Mouse (Mus musculus) urinary bladder, postnatal 36 days (tissue): Measurements from ENCODE around the gene Haus7.
"Not testable (repeated sequence)": the region's sequence is repeated elsewhere in the genome, so short reads cannot be mapped to it uniquely, and the experiment has no call there.

Experiments used
- DNase-seq, 2 experiments: peaks; one replicate each; pipeline ENCODE4 v3.0.0; 2022; ENCODE audit warnings: low spot score in 2 of 2, mixed read lengths in 1 of 2

Haus7 gene

DNA sequence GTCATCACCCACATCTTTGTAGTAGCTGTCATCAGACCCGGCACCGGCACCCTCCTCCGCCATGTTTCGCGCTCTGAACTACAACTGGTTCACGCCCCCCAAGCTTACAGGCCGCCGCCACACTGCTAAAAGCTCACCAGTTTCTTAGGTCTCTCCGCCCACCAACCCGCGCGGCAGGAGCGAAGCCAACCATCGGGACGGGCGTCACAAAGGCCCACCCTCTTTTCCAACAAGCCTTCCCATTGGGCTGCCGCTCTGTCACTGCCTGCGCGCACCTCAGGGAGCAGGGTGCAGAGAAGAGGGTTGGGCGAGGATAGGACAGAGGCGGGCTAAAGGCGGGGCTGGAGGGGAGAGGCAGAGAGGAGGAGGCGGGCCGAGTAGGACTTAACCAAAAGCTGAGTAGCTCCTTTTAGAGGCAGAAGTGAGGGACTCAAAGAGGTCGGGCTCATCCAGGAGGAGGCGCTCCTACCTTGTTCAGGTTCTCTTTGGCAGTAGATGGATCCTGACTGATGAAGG lies at the start of gene Haus7:
Gene Haus7, minus strand, starts transcription at position 168 of the 516 bp plus-strand sequence.
- peak; percentile 77 to 90 for DNase-seq

- DNase-seq: no peak
Measured at GRCm38 (mm10) chrX:73506577-73506976, 47.7 kb upstream of the Haus7 start.

GRCm38 (mm10) chrX:73505130-73505735 lies 46.4 kb upstream of the Haus7 start:
- no peak for DNase-seq

- DNase-seq: no peak
Measured at GRCm38 (mm10) chrX:73496746-73497145, 37.9 kb upstream of the Haus7 start.

DNA sequence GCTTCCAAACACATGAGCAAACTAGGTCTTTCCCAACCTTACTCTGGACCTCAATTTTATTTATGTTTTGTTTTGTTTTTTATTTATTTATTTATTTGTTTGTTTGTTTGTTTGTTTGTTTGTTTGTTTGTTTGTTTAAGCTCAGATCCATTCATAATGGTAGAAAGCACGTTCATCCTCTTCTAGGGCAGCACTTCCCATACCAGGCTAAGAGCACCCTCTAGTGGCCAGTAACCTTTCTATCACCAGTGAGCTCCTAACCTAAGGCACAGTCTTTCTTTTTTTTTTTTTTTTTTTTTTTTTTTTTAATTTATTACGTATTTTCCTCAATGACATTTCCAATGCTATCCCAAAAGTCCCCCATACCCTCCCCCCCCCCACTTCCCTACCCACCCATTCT lies 34.7 kb upstream of the Haus7 start:
- not testable (repeated sequence) for DNase-seq

- no peak for DNase-seq
Measured at GRCm38 (mm10) chrX:73490804-73491203, 32.0 kb upstream of the Haus7 start.

GRCm38 (mm10) chrX:73490186-73490585 lies 31.3 kb upstream of the Haus7 start:
- DNase-seq: no peak

DNA sequence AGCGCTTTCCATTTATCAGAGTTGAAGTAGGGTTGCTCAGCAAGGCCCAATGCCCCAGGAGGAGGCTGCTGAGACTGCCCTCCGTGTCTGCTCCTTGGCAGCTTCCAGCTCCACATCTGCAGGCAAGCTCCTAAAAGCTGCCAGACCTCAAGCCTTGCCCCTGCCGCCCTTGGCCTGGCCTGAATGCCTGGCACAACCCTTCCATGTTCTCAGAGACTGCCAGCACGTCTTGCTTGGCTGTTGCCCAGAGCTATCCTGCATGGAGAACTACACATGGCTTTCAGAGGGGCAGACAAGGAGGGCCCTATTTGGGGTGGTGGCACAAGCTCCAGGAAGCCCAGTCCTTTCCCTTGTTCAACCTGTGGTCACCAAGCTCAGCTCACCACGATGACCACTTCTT lies 28.1 kb upstream of the Haus7 start:
- peak in 1 of 2 experiments; percentile 48 for DNase-seq

DNA sequence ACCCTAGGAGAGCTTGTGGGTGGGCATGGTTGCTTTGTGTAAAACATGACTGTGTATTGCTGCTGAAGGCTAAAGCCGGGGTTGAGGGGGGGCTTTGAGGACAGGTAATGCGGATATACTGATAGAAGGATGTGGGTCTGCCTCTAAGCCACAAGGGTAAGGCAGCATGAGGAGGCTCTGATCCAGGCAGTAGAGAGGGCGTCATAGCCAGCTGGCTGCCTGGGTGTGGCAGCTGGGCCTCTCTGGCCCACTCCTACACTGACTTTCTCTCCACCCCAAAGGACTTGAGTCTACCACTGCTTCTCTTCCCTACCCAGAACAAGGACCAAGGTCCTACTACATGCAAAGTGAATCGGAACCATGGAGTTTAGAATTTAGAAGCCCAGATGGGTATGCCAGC lies 26.0 kb upstream of the Haus7 start:
- no peak for DNase-seq

DNA sequence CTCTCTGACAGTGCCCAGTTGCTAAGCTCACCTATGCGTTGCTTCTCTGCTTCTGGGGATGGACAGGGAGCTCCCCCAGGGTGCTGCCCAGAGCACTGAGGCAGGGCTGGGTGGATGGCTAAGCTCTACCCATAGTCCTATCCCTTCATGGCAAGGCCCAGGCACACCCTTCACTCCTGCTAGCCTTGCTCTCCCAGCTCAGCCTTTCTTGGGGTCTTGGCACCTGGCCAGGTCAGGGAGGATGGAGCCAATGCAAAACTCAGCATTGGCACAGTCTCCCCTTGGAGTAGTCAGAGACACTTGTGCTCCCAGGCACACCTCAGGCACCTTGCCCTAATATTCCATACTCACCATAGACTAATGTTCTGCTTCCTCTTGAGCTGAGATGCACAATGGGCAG lies 25.2 kb upstream of the Haus7 start:
- no peak for DNase-seq

GRCm38 (mm10) chrX:73483484-73483810 lies 24.6 kb upstream of the Haus7 start, which contains the start of gene Bgn:
Bgn (plus strand) TSS chrX:73483602.
- no peak for DNase-seq

- DNase-seq: no peak
Measured at GRCm38 (mm10) chrX:73482643-73483483, 24.0 kb upstream of the Haus7 start.

DNA sequence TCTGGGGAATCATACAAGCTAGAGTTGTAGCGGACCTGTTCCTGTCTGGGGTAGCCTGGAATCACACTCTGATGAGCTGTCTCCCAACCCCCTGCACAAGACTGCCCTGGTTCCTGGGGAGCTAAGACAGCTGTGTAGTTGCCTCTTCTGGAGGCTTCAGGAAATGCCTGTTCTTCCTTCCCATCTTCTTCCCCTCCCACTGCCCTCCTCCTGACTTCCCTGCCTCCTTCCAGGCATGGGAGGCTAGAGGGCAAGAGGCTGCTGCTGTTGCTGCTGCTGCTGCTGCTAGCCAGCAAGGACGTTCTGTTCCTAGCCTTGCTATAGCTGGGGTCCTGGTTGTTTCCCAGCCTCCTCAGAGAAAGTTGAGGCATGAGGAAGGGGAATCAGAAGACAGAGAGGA lies 21.5 kb upstream of the Haus7 start:
- no peak for DNase-seq

DNA sequence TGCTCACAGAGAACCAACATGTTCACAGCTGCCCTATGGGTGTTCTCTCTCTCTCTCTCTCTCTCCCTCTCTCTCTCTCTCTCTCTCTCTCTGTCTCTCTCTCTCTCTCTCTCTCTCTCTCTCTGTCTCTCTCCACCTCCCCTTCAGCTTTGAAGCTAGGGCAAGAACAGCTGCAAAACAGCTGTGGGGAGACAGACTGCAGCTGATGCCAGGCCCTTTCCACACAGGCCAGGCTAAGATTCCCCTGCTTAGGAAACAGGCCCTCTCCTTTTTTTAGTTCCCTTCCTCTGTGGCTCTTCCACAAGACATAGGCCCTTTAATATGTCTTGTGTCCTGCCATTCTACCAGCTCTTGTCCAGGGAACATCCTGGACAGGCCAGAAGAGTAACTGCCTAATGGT lies 20.8 kb upstream of the Haus7 start:
- DNase-seq: no peak

DNA sequence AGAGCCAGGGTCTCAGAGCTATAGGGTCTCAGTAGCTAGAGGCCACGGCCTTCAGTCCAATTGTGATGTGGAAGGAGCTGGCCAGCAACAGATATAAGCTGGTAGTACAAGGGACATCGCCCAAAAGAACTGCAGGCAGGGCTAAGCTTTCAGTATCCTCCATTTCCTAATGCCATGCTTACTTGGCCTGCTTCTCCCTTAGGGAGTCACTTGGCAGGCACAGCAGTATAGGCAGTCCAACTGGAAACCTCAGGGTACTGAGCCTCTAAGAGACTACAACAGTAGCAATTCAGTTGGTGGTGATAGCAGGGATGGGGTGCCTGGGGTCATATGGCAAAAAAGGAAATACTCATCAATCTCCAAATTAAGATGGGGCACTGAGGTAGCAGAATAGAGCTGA lies 18.7 kb upstream of the Haus7 start:
- DNase-seq: no peak

DNA sequence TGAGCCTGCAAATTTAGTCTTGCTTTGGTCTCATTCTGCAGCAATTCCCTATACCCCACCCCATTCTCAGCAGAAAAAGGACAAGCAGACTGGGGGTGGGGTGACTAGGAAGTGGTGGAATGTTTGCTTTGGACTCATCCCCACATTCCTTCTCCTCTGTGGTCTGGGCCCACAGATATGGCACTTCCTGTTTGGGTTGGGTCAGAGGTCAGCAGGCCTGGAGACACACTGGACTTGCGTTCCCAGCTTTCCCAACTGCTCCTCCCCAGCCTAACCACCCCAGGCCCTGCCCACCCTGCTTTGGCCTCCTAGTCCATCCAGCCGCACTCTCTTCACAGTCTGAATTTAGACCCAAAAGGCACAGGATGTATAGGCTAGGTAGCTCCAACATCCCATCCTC lies 17.8 kb upstream of the Haus7 start:
- DNase-seq: no peak

GRCm38 (mm10) chrX:73475658-73476256 lies 16.9 kb upstream of the Haus7 start:
- no peak for DNase-seq

DNA sequence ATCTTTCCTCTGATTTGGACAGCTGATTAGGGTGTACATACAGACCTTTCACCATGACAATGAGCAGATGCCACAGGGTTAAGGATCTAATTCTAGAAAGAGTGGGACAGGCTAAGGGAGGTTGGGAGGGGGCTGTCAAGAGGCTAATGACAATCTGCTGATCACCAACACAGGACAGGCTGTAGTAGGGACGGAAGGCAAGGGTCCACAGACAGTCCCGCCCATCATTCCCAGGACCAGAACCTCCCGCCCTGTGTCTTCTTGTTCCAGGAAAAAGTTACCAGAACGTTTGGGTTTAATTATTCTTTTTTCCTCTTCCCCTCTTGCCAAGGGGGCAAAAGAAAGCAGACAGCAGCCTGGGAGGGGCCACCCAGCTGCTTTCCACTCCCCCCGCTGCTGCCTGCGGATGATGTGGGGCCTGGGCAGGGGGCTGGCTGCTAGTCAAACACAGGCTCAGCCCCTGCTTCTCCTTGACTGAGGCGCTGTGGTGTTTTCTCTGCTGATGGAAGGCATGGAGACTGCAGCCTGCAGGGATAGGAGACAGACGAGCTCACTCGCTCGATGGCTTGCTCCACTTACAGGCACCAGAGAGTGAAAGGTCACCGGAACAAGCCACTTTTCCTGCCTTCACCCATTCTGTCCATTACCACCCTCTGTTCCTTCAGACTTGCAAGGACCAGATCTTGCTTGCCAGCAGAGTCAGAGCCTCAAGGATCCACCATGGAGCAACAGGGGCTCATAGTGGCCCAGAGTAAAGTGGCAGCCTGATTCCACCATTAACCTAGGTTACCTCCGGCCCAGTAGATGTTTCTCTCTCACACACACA lies 15.7 kb upstream of the Haus7 start:
- no peak for DNase-seq

DNA sequence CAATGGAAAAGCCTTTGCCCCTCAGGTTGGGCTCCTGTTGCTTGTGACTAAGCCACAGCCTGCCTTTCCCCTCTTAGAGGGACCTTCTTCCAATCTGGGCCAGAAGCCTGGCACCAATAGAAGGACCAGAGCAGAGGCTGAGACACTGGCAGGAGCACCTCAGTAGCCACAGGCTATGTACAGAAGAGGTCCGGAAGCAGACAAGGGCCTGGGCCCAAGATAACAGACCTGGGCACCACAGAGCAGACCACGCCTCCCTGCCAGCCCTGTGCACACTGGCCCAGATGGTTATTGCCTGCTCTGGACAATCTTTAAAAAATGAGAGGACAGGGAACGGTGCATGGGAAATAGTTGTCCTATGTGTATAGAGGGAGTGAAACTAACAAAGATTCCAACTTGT lies 12.9 kb upstream of the Haus7 start:
- DNase-seq: no peak

GRCm38 (mm10) chrX:73468752-73469151 lies 9.9 kb upstream of the Haus7 start:
- no peak for DNase-seq

GRCm38 (mm10) chrX:73468330-73468729 lies 9.5 kb upstream of the Haus7 start:
- no peak for DNase-seq
